Mouse (Mus musculus) ES-E14 (cell line): ENCODE data around the gene Ceacam10.

ENCODE experiments used
- CHD2 ChIP-seq: IDR thresholded peaks from 2 replicates; pipeline ENCODE4 v1.6.1; 2014; ENCODE audit warnings: mild to moderate bottlenecking, low read depth, low read length, inconsistent platforms
- MAFK ChIP-seq: IDR thresholded peaks from 2 replicates; pipeline ENCODE4 v1.6.1; 2014; ENCODE audit warnings: mild to moderate bottlenecking, low read depth, low read length, inconsistent platforms; ENCODE audit not compliant: insufficient read depth
- ZC3H11A ChIP-seq: IDR thresholded peaks from 2 replicates; pipeline ENCODE4 v1.6.1; 2012; ENCODE audit warnings: low read depth, mild to moderate bottlenecking, inconsistent platforms, low read length, borderline replicate concordance
- ZNF384 ChIP-seq: IDR thresholded peaks from 2 replicates; pipeline ENCODE4 v1.6.1; 2012; ENCODE audit warnings: low read depth, low read length, inconsistent platforms

GRCm38 (mm10) chr7:24751610-24752009 is 25.4 kb upstream of the Ceacam10 start:
- TF ChIP-seq MAFK = no peak
- TF ChIP-seq CHD2 = no peak
- no peak for TF ChIP-seq ZC3H11A
- TF ChIP-seq ZNF384 = no peak
